21 mouse cellular contexts compared by ENCODE assay signal in the genomic region with DNA sequence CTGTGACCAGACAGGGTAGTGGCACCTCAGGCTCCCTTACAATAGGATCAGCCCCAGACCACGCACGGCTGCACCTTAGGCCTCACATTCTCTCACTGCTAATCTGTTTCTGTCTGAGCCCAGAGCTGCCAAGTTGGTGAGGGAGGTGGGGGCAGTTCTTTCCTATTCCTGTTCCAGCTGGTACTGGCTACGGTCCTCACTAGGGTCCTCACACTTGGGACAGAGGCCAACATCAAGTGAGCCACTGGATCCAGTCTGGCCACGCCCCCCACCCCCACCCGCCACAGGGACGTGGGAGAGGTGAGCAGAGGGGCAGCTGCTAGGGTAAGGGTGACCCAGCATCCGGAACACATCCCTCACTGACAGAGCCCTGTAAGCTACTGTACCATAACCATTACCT. TPM values are rescaled to one million over a fixed set of nuclear protein-coding genes. Genes with fewer than 3 reads are reported as not detected.
DNase-seq lines count a peak whose midpoint lies in the region; ATAC-seq lines count a peak whose summit lies in the region.
"Had no signal": no experiment of that assay in that cellular context is flagged by ENCODE, and none has a peak within 500 bp of the region (broad histone marks: within the 10 kb centered on the region; RNA-seq: fewer than 3 reads in every experiment).

No protein-coding gene starts in this region.

- H3K27me3 ChIP-seq in heart, embryonic 13.5 days (replicated peaks), result no peaks in the 10 kb centered on the region
- H3K27me3 ChIP-seq in hindbrain, embryonic 16.5 days (replicated peaks; ENCODE audit: control insufficient read depth, insufficient read depth, low read length), result no peaks in the 10 kb centered on the region
- H3K27me3 ChIP-seq in hindbrain, embryonic 11.5 days (ENCODE audit: control insufficient read depth, insufficient read depth, low read length), result no peaks in the 10 kb centered on the region
- H3K27me3 ChIP-seq: embryonic facial prominence, embryonic 15.5 days; kidney, embryonic 15.5 days; limb, embryonic 13.5 days; lung, embryonic 15.5 days; midbrain, embryonic 15.5 days; neural tube, embryonic 15.5 days had no signal

- H3K4me3 ChIP-seq in heart, embryonic 13.5 days, result no peak overlapping the region
- H3K4me3 ChIP-seq in hindbrain, embryonic 16.5 days (ENCODE audit: low read length), result no peak overlapping the region
- no peak overlapping the region for H3K4me3 ChIP-seq in hindbrain, embryonic 11.5 days (ENCODE audit: low read depth, low read length)
- H3K4me3 ChIP-seq: embryonic facial prominence, embryonic 15.5 days; gastrocnemius, adult 2 months; heart, adult 2 months; kidney, embryonic 15.5 days; limb, embryonic 13.5 days; lung, embryonic 15.5 days; midbrain, embryonic 10.5 days; midbrain, embryonic 15.5 days; neural tube, embryonic 15.5 days had no signal

- H3K27ac ChIP-seq in heart, embryonic 13.5 days (replicated peaks), result no peak overlapping the region
- no peak overlapping the region for H3K27ac ChIP-seq in hindbrain, embryonic 16.5 days (ENCODE audit: low read depth, low read length)
- no peak overlapping the region for H3K27ac ChIP-seq in hindbrain, embryonic 11.5 days (ENCODE audit: low read depth, low read length)
- H3K27ac ChIP-seq: embryonic facial prominence, embryonic 15.5 days; gastrocnemius, adult 2 months; heart, adult 2 months; kidney, embryonic 15.5 days; limb, embryonic 13.5 days; lung, embryonic 15.5 days; midbrain, embryonic 10.5 days; midbrain, embryonic 15.5 days; neural tube, embryonic 15.5 days had no signal

- peaks cover 99% of the 10 kb centered on the region for H3K36me3 ChIP-seq in heart, embryonic 13.5 days
- peaks cover 9% of the 10 kb centered on the region for H3K36me3 ChIP-seq in hindbrain, embryonic 16.5 days (ENCODE audit: control insufficient read depth, insufficient read depth, low read length)
- H3K36me3 ChIP-seq in hindbrain, embryonic 11.5 days (ENCODE audit: control insufficient read depth, insufficient read depth, low read length), result peaks cover 10% of the 10 kb centered on the region; the same call in 1 of the 2 replicates
- H3K36me3 ChIP-seq: midbrain, embryonic 15.5 days had no signal

- peak overlapping the region; percentile 56; the same call in 1 of the 2 replicates for H3K9ac ChIP-seq in heart, embryonic 13.5 days
- H3K9ac ChIP-seq in hindbrain, embryonic 16.5 days (ENCODE audit: low read depth, low read length), result 0 out of 2 replicates have a peak overlapping the region, but pooled peaks have one; percentile 3
- no peak overlapping the region for H3K9ac ChIP-seq in hindbrain, embryonic 11.5 days (ENCODE audit: low read depth, low read length)
- H3K9ac ChIP-seq: embryonic facial prominence, embryonic 15.5 days; kidney, embryonic 15.5 days; limb, embryonic 13.5 days; lung, embryonic 15.5 days; midbrain, embryonic 15.5 days; neural tube, embryonic 15.5 days had no signal

- no peak overlapping the region for H3K4me2 ChIP-seq in heart, embryonic 13.5 days
- no peak overlapping the region for H3K4me2 ChIP-seq in hindbrain, embryonic 16.5 days (ENCODE audit: low read length)
- no peak overlapping the region for H3K4me2 ChIP-seq in hindbrain, embryonic 11.5 days (replicated peaks; ENCODE audit: low read depth, low read length)
- H3K4me2 ChIP-seq: embryonic facial prominence, embryonic 15.5 days; kidney, embryonic 15.5 days; limb, embryonic 13.5 days; liver, embryonic 11.5 days; lung, embryonic 15.5 days; midbrain, embryonic 15.5 days; neural tube, embryonic 15.5 days had no signal

- peaks cover 12% of the 10 kb centered on the region for H3K4me1 ChIP-seq in heart, embryonic 13.5 days
- H3K4me1 ChIP-seq in hindbrain, embryonic 16.5 days (ENCODE audit: control insufficient read depth, insufficient read depth, low read depth, low read length), result no peaks in the 10 kb centered on the region
- no peaks in the 10 kb centered on the region for H3K4me1 ChIP-seq in hindbrain, embryonic 11.5 days (replicated peaks; ENCODE audit: control insufficient read depth, insufficient read depth, low read length)
- H3K4me1 ChIP-seq: kidney, embryonic 15.5 days; limb, embryonic 13.5 days; lung, embryonic 15.5 days; midbrain, embryonic 10.5 days; midbrain, embryonic 15.5 days; neural tube, embryonic 15.5 days had no signal

- peak; percentile 56 for DNase-seq in cerebellum, adult 9-11 months
- no peak for DNase-seq in cerebellum, postnatal 36 days
- no peak for DNase-seq in heart, adult 9 months (ENCODE audit: low spot score in 2 of 2)
- DNase-seq in hindbrain, embryonic 11.5 days (ENCODE audit: low spot score), result no peak
- DNase-seq in thymus, adult 18-20 months, result no peak
- DNase-seq: adrenal gland, postnatal 14 days; retina, postnatal 1 day; thymus, postnatal 25 days had no signal

- 75% methylated on average over 7 of the region's 7 CpGs for WGBS in heart, embryonic 13.5 days
- WGBS in hindbrain, embryonic 16.5 days, result 78% methylated on average over 7 of the region's 7 CpGs
- WGBS in hindbrain, embryonic 11.5 days, result 91% methylated on average over 7 of the region's 7 CpGs

- no peaks in the 10 kb centered on the region for H3K9me3 ChIP-seq in heart, embryonic 13.5 days
- no peaks in the 10 kb centered on the region for H3K9me3 ChIP-seq in hindbrain, embryonic 16.5 days (ENCODE audit: control insufficient read depth, low read length)
- no peaks in the 10 kb centered on the region for H3K9me3 ChIP-seq in hindbrain, embryonic 11.5 days (ENCODE audit: control insufficient read depth, low read length)
- H3K9me3 ChIP-seq: embryonic facial prominence, embryonic 15.5 days; kidney, embryonic 15.5 days; limb, embryonic 13.5 days; lung, embryonic 15.5 days; midbrain, embryonic 10.5 days; midbrain, embryonic 15.5 days; neural tube, embryonic 15.5 days had no signal

- ATAC-seq in heart, embryonic 13.5 days (ENCODE audit: extremely low read depth, insufficient number of reproducible peaks, low FRiP score, low TSS enrichment), result no peak
- no peak for ATAC-seq in hindbrain, embryonic 16.5 days
- ATAC-seq in hindbrain, embryonic 11.5 days (ENCODE audit: low FRiP score), result no peak
- ATAC-seq: forebrain, embryonic 14.5 days; midbrain, embryonic 15.5 days had no signal

RNA-seq across cellular contexts. Expression of a gene that starts 5.1 kb away (rescaled TPM):
- 0.05 and 0.13 TPM in 2 replicates for polyA plus RNA-seq in heart, embryonic 13.5 days (2015; fragmentation: Nextera tagmentation; extraction: Ambion mirVana)
- polyA plus RNA-seq in hindbrain, embryonic 16.5 days (2015; fragmentation: Nextera tagmentation; extraction: Ambion mirVana), result not detected in 2 replicates
- not detected in 2 replicates for polyA plus RNA-seq in hindbrain, embryonic 11.5 days (2014; fragmentation: Nextera tagmentation; extraction: Ambion mirVana)
- polyA plus RNA-seq: forebrain, embryonic 14.5 days; midbrain, embryonic 10.5 days; neural tube, embryonic 15.5 days had no signal

RNA-seq across cellular contexts. Expression of a gene that starts 11.6 kb away (rescaled TPM):
- polyA plus RNA-seq in heart, embryonic 13.5 days (2015; fragmentation: Nextera tagmentation; extraction: Ambion mirVana), result 56.1 and 58.7 TPM in 2 replicates
- polyA plus RNA-seq in hindbrain, embryonic 16.5 days (2015; fragmentation: Nextera tagmentation; extraction: Ambion mirVana), result 20.5 and 26.3 TPM in 2 replicates
- 40.9 and 43.2 TPM in 2 replicates for polyA plus RNA-seq in hindbrain, embryonic 11.5 days (2014; fragmentation: Nextera tagmentation; extraction: Ambion mirVana)

RNA-seq across cellular contexts. Expression of a gene that starts 12.6 kb away (rescaled TPM):
- polyA plus RNA-seq in heart, embryonic 13.5 days (2015; fragmentation: Nextera tagmentation; extraction: Ambion mirVana), result 2.2 and 2.4 TPM in 2 replicates
- polyA plus RNA-seq in hindbrain, embryonic 16.5 days (2015; fragmentation: Nextera tagmentation; extraction: Ambion mirVana), result 0.14 and 0.15 TPM in 2 replicates
- polyA plus RNA-seq in hindbrain, embryonic 11.5 days (2014; fragmentation: Nextera tagmentation; extraction: Ambion mirVana), result 0.07 and 0.19 TPM in 2 replicates
- polyA plus RNA-seq: liver, embryonic 11.5 days had no signal

RNA-seq across cellular contexts. Expression of a gene that starts 16.7 kb away (rescaled TPM):
- polyA plus RNA-seq in heart, embryonic 13.5 days (2015; fragmentation: Nextera tagmentation; extraction: Ambion mirVana), result 53.5 and 58.3 TPM in 2 replicates
- polyA plus RNA-seq in hindbrain, embryonic 16.5 days (2015; fragmentation: Nextera tagmentation; extraction: Ambion mirVana), result 62.0 and 66.1 TPM in 2 replicates
- 70.8 and 72.7 TPM in 2 replicates for polyA plus RNA-seq in hindbrain, embryonic 11.5 days (2014; fragmentation: Nextera tagmentation; extraction: Ambion mirVana)

RNA-seq across cellular contexts. Expression of a gene that starts 35.2 kb away (rescaled TPM):
- polyA plus RNA-seq in heart, embryonic 13.5 days (2015; fragmentation: Nextera tagmentation; extraction: Ambion mirVana), result 0.39 and 0.43 TPM in 2 replicates
- polyA plus RNA-seq in hindbrain, embryonic 16.5 days (2015; fragmentation: Nextera tagmentation; extraction: Ambion mirVana), result 1.1 and 1.6 TPM in 2 replicates
- polyA plus RNA-seq in hindbrain, embryonic 11.5 days (2014; fragmentation: Nextera tagmentation; extraction: Ambion mirVana), result 0.28 and 0.66 TPM in 2 replicates
